Mouse (Mus musculus) limb, embryonic 11.5 days (tissue): ENCODE data around the gene Cyp2w1. TPM values are rescaled to one million over a fixed set of nuclear protein-coding genes. Genes with fewer than 3 reads are reported as not detected.

ENCODE experiments used
- ATAC-seq: fragments of 200-750 bp; cut with Nextera tagmentation; 2 replicates; pipeline ENCODE4 v1.8.0; 2017; ENCODE audit warnings: low read depth; ENCODE audit not compliant: insufficient number of reproducible peaks, low FRiP score, low TSS enrichment
- DNase-seq: peaks from one replicate; pipeline ENCODE4 v3.0.0-alpha.2; 2015; ENCODE audit warnings: low spot score
- H3K27ac ChIP-seq: fragments of 300-500 bp; sonication (generic); replicated peaks from 2 replicates; pipeline ENCODE4 v1.5.1; 2014; ENCODE audit warnings: low read depth, mild to moderate bottlenecking, low read length
- H3K27me3 ChIP-seq: fragments of 300-500 bp; sonication (generic); 2 replicates; pipeline ENCODE4 v1.6.1; 2014; ENCODE audit warnings: mild to moderate bottlenecking, low read length, mixed read lengths; ENCODE audit not compliant: control insufficient read depth, insufficient read depth
- H3K36me3 ChIP-seq: fragments of 300-500 bp; sonication (generic); 2 replicates; pipeline ENCODE4 v1.6.1; 2014; ENCODE audit warnings: mild to moderate bottlenecking, low read length, moderate library complexity, mixed read lengths; ENCODE audit not compliant: control insufficient read depth, insufficient read depth
- H3K4me1 ChIP-seq: fragments of 300-500 bp; sonication (generic); 2 replicates; pipeline ENCODE4 v1.6.1; 2014; ENCODE audit warnings: low read length, mixed read lengths; ENCODE audit not compliant: control insufficient read depth, insufficient read depth
- H3K4me2 ChIP-seq: fragments of 300-500 bp; sonication (generic); 2 replicates; pipeline ENCODE4 v1.6.1; 2014; ENCODE audit warnings: low read depth, mild to moderate bottlenecking, moderate library complexity; ENCODE audit not compliant: severe bottlenecking
- H3K4me3 ChIP-seq: fragments of 300-500 bp; sonication (generic); 2 replicates; pipeline ENCODE4 v1.5.1; 2014; ENCODE audit warnings: low read depth, low read length
- H3K9ac ChIP-seq: fragments of 300-500 bp; sonication (generic); 2 replicates; pipeline ENCODE4 v1.6.1; 2014; ENCODE audit warnings: mild to moderate bottlenecking, low read length
- H3K9me3 ChIP-seq: fragments of 300-500 bp; sonication (generic); 2 replicates; pipeline ENCODE4 v1.6.1; 2016; ENCODE audit warnings: low read length; ENCODE audit not compliant: control insufficient read depth
- WGBS: fragments of 180-500 bp; shearing (Covaris S2); extraction: QIAGEN DNeasy Blood & Tissue Kit; methylation state at CpG from one replicate; pipeline ENCODE4 v1.1.7; 2014; 5-methylcytosine and 5-hydroxymethylcytosine counted together
- microRNA counts: library from miRNA; unstranded; fragments of <30 nt; microRNA quantifications from one replicate; lab custom pipeline; 2016
- microRNA-seq: library from miRNA; unstranded; fragments of <30 nt; microRNA quantifications from one replicate; pipeline ENCODE4, GENCODE M21; 2016
- polyA plus RNA-seq: library from polyadenylated mRNA; unstranded; fragments of >200 nt; fragmentation: Nextera tagmentation; extraction: Ambion mirVana; gene quantifications from 2 replicates; pipeline ENCODE4 v1.2.1, GENCODE M21; 2014

The Cyp2w1 gene
- polyA plus RNA-seq, 1 experiment from 2014 or later: not detected

- H3K9me3 ChIP-seq: no peaks in the 10 kb centered on the region
- H3K27me3 ChIP-seq: no peaks in the 10 kb centered on the region
- no peaks in the 10 kb centered on the region for H3K36me3 ChIP-seq
- no peak overlapping the region for H3K4me3 ChIP-seq
- no peak overlapping the region for H3K27ac ChIP-seq
- H3K4me1 ChIP-seq: peaks cover 12% of the 10 kb centered on the region; the same call in 1 of the 2 replicates
- H3K9ac ChIP-seq: no peak overlapping the region
- DNase-seq (no peak), ATAC-seq (no peak)
- H3K4me2 ChIP-seq: no peak overlapping the region
- 92% methylated on average over 8 of the region's 8 CpGs for WGBS
Observed at GRCm38 (mm10) chr5:139403692-139404260, 51.4 kb downstream of the Cyp2w1 start.

- WGBS: 85% methylated on average over 6 of the region's 6 CpGs
- Histone ChIP-seq H3K9ac (peak within 1 kb of the TSS; percentile 34), H3K4me1 (peaks cover 12% of the 10 kb centered on the region; the same call in 1 of the 2 replicates), H3K27me3 (no peaks in the 10 kb centered on the region), H3K9me3 (no peaks in the 10 kb centered on the region), H3K4me3 (no peak within 1 kb of the TSS), H3K4me2 (0 out of 2 replicates have a peak within 1 kb of the TSS, but pooled peaks have one; percentile 10), H3K36me3 (no peaks in the 10 kb centered on the region), H3K27ac (no peak within 1 kb of the TSS)
- DNase-seq: no peak
- no peak for ATAC-seq
Observed at GRCm38 (mm10) chr5:139404801-139405401, 52.5 kb downstream of the Cyp2w1 start, which contains the start of gene C130050O18Rik. Gene C130050O18Rik, plus strand, starts transcription at chr5:139405280.

DNA sequence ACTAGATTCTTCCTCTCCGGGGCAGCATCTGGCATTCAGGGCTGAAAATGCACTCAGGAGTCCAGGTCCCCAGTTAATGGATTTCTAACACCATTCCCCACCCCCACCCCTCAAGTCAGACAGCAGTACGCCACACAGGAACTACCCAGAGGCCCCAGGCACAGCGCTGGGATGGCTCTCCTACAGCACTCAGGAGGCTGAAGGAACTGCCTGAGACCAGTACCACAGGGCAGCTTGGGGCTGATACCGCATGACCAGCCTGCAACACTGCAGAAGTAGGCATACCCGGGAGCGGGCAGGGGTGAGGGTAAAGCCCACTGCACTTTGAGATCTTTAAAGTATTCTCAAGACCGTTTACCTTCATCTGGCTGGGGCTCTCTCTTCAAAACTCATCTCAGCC lies 53.1 kb downstream of the Cyp2w1 start:
- no peak overlapping the region for H3K27ac ChIP-seq
- DNase-seq: no peak
- no peaks in the 10 kb centered on the region for H3K9me3 ChIP-seq
- 65% methylated on average over 7 of the region's 7 CpGs for WGBS
- no peak overlapping the region for H3K4me3 ChIP-seq
- ATAC-seq: 0 out of 2 replicates have a peak, but pooled peaks have one; percentile 22
- H3K4me1 ChIP-seq: peaks cover 12% of the 10 kb centered on the region; the same call in 1 of the 2 replicates
- 0 out of 2 replicates have a peak overlapping the region, but pooled peaks have one; percentile 10 for H3K4me2 ChIP-seq
- H3K36me3 ChIP-seq: no peaks in the 10 kb centered on the region
- no peaks in the 10 kb centered on the region for H3K27me3 ChIP-seq
- H3K9ac ChIP-seq: peak overlapping the region; percentile 34; the same call in 1 of the 2 replicates

DNA sequence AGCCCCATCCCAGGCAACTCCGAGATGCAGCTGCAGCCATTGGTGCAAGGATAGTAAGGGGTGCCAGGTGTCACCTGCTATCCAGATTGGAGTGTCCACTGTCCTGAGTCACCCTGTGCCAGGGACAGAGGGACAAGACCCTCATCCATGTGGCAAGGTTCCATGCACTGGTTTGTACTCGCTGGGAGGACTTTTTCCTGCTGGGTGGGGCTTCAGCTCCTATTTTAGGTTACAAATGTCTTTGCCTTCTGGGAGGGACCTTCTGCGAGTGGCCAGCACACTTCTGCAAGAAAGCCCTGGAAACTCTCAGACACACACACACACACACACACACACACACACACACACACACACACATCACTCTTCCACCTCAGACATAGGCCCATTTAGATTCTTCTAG lies 53.5 kb downstream of the Cyp2w1 start:
- no peaks in the 10 kb centered on the region for H3K36me3 ChIP-seq
- no peaks in the 10 kb centered on the region for H3K27me3 ChIP-seq
- no peak for DNase-seq
- ATAC-seq: no peak
- H3K4me2 ChIP-seq: no peak overlapping the region
- no peaks in the 10 kb centered on the region for H3K9me3 ChIP-seq
- H3K4me1 ChIP-seq: peaks cover 12% of the 10 kb centered on the region; the same call in 1 of the 2 replicates
- peak overlapping the region; percentile 34 for H3K9ac ChIP-seq
- 86% methylated on average over 3 of the region's 3 CpGs for WGBS
- H3K27ac ChIP-seq: no peak overlapping the region
- no peak overlapping the region for H3K4me3 ChIP-seq

MicroRNAs encoded within 50 kb of the gene (microRNA counts, 519-probe panel; counts per million panel counts)
- not detected for microRNA mmu-miR-339-3p (lab: Ali Mortazavi, UCI)
- microRNA mmu-miR-339-5p (lab: Ali Mortazavi, UCI): not detected

Small RNA genes within 50 kb of the gene (microRNA-seq; reads per million reads assigned to microRNA genes)
- gene Mir339: 392 reads per million, percentile 65 among the genes with 10 or more reads in this experiment

Other genes starting within 250 kb of the Cyp2w1 start
- 3.4 and 4.8 TPM in 2 replicates for gene Prkar1b, start 202.6 kb upstream of the Cyp2w1 start, polyA plus RNA-seq
- 11.0 and 12.0 TPM in 2 replicates for gene Dnaaf5, start 202.4 kb upstream of the Cyp2w1 start, polyA plus RNA-seq
- gene Sun1, start 152.0 kb upstream of the Cyp2w1 start, polyA plus RNA-seq: 46.2 and 49.4 TPM in 2 replicates
- 148 and 159 TPM in 2 replicates for gene Get4, start 100.3 kb upstream of the Cyp2w1 start, polyA plus RNA-seq
- gene Adap1, start 27.0 kb upstream of the Cyp2w1 start, polyA plus RNA-seq: 0.17 and 0.69 TPM in 2 replicates
- 117 and 120 TPM in 2 replicates for gene Cox19, start 1.2 kb upstream of the Cyp2w1 start, polyA plus RNA-seq
- 1.9 and 2.3 TPM in 2 replicates for gene Gpr146, start 25.1 kb downstream of the Cyp2w1 start, polyA plus RNA-seq
- 0.62 and 0.89 TPM in 2 replicates for gene C130050O18Rik, start 52.7 kb downstream of the Cyp2w1 start, polyA plus RNA-seq
- 0.80 and 1.1 TPM in 2 replicates for gene Gper1, start 70.5 kb downstream of the Cyp2w1 start, polyA plus RNA-seq
- gene 3110082I17Rik, start 107.9 kb downstream of the Cyp2w1 start, polyA plus RNA-seq: 37.9 and 39.7 TPM in 2 replicates
- gene Zfand2a, start 131.9 kb downstream of the Cyp2w1 start, polyA plus RNA-seq: 8.0 and 9.1 TPM in 2 replicates
- gene Uncx, start 190.9 kb downstream of the Cyp2w1 start, polyA plus RNA-seq: 0.08 and 0.21 TPM in 2 replicates